Mouse (Mus musculus) spleen, adult 2 months (tissue): ENCODE measurements at regions not wholly inside any gene's neighbourhood (a gene's known extent, or its start where the extent isn't known, plus 50 kb on each side); places are given as distances from the start of the nearest gene placed in this dataset.

Experiments used
- CTCF ChIP-seq: fragments of 200-500 bp; IDR thresholded peaks from 2 replicates; pipeline ENCODE4 v1.5.1; 2011; ENCODE audit warnings: mild to moderate bottlenecking, inconsistent platforms; ENCODE audit not compliant: insufficient read depth, insufficient read length, insufficient replicate concordance; ENCODE audit errors: extremely low read depth
- POLR2A ChIP-seq: fragments of 200-500 bp; IDR thresholded peaks from 2 replicates; pipeline ENCODE4 v1.6.1; 2011; ENCODE audit warnings: low read depth, low read length, inconsistent platforms

- TF ChIP-seq CTCF (no peak), POLR2A (no peak)
These were observed 482.7 kb upstream of the Gpc5 start for GRCm38 (mm10) chr14:114609296-114609695.
